Mouse (Mus musculus): ENCODE measurements at regions not wholly inside any gene's neighbourhood (a gene's known extent, or its start where the extent isn't known, plus 50 kb on each side); places are given as distances from the start of the nearest gene placed in this dataset.

DNA sequence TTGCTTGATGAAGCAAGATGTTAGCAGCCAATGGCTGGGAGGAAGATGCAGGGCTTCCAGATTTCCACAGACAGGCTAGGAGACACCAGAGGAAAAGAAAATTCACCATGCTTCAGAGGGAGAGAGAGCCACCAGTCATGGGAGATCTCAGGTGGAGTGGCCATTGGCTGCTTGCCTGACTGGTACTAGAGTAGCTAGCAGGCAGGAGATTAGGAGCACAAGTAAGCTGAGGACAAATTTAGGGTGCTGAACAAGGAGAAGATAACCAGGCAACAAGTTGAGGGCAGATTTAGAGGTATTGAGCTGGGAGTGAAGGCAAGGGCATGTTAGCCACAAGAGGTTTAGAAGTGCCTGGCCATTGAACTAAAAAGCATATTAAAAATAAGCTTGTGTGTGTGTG is 63.3 kb upstream of the Pou3f3 start:
- DNase-seq (ENCODE audit: extremely low read depth, insufficient read length, low spot score), result no peak

DNA sequence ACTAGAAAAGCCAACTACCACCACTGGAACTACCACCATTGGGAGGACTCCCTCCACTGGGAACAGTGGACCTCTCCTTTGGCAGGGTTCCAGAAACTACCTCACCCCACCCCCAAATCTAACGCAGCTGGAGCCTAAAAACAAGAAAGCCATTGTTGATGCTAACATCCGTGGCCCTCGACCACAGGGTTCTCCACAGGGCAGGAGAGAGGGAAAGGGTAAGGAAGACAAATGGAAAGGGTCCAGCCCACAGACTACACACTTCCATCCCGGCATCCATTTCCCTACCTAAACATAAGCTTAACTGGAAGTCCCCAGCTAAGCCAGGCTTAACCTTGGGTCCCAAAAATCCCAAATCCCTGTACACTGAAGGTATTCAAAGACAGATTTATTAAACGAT is 59.0 kb upstream of the Pou3f3 start:
- DNase-seq (ENCODE audit: extremely low read depth, insufficient read length, low spot score), result no peak

Data from 3134 (cell line).